Mouse (Mus musculus) gastrocnemius, adult 2 months (tissue): ENCODE results near the gene Fam186b. TPM values are rescaled to one million over a fixed set of nuclear protein-coding genes. Genes with fewer than 3 reads are reported as not detected.

ENCODE experiments used
- DNase-seq: peaks from one replicate; pipeline ENCODE4 v3.0.0; 2022
- H3K27ac ChIP-seq: fragments of 200-600 bp; 2 replicates; pipeline ENCODE4 v1.8.1; 2022; ENCODE audit warnings: mild to moderate bottlenecking
- H3K4me3 ChIP-seq: fragments of 200-600 bp; 2 replicates; pipeline ENCODE4 v1.8.1; 2022; ENCODE audit warnings: mild to moderate bottlenecking, moderate library complexity
- CTCF ChIP-seq: fragments of 200-600 bp; IDR thresholded peaks from 2 replicates; pipeline ENCODE4 v1.8.1; 2022; ENCODE audit warnings: antibody characterized with exemption, mild to moderate bottlenecking, moderate library complexity
- intact Hi-C: fragments of 180-260 bp; cut with DNase I; formaldehyde crosslinking; loops from one replicate; pipeline ENCODE4 v1.15.1; 2025
- total RNA-seq, 2 experiments: library from RNA; stranded (reverse); gene quantifications; 2 replicates each; pipeline ENCODE4 v1.2.3; 2021

Fam186b gene
- total RNA-seq, 2 experiments from 2014 or later = not detected

GRCm38 (mm10) chr15:99225081-99225810 is 70.4 kb downstream of the Fam186b start:
- Histone ChIP-seq H3K27ac (no peak overlapping the region), H3K4me3 (peak overlapping the region; percentile 69)
- TF ChIP-seq CTCF = no peak
- intact Hi-C loops = no loop called here
- DNase-seq = no peak

- peak; percentile 55 for DNase-seq
- TF ChIP-seq CTCF = no peak
- intact Hi-C loops = no loop called here
- Histone ChIP-seq H3K4me3 (peak within 1 kb of the TSS; percentile 69), H3K27ac (no peak within 1 kb of the TSS)
These were observed 71.3 kb downstream of the Fam186b start, which contains the start of gene Kcnh3 for GRCm38 (mm10) chr15:99224208-99224911. TSS of gene Kcnh3 (plus strand) at chr15:99224861.

GRCm38 (mm10) chr15:99223585-99224207 is 72.0 kb downstream of the Fam186b start:
- peak overlapping the region; percentile 69 for H3K4me3 ChIP-seq
- no peak for TF ChIP-seq CTCF
- intact Hi-C loops = no loop called here
- DNase-seq = peak; percentile 62
- no peak overlapping the region for H3K27ac ChIP-seq

DNA sequence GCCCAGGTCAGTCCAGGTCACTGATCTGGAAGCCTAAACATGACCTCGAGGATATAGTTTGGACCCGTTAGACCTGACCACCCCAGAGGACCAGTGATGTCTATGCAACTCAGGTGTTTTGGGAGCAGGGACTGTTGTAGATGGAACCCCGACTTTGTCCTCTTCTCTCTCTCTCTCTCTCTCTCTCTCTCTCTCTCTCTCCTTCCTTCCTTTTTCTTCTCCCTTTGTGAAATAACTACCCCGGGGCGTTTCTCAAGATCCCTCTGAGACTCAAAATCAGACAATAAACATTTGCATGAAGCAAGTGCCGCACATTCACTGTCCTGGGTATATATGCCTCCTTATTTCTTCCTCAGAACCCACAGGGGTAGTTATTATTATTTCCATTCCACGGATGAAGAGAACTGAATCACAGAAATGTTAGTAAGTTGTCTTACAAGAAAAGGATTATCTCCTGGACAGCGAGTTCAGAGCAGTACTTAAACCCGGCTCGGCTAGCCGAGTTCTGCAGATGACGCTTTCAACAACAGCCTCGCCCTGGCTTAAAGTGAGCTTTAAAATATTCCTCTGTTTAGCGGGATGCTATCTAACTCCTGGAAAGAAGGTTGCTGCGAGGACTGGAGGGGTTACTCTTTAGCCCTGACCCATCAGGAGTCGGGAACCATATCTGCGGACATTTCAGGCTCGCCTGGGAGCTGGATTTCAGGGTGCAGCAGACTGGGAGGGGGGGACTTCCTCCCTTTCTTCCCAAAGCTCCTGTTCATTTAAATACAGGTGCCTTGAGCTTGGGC is 72.7 kb downstream of the Fam186b start:
- TF ChIP-seq CTCF = no peak
- intact Hi-C loops = no loop called here
- Histone ChIP-seq H3K27ac (no peak overlapping the region), H3K4me3 (peak overlapping the region; percentile 69)
- no peak for DNase-seq

- no peak for TF ChIP-seq CTCF
- Histone ChIP-seq H3K4me3 (no peak overlapping the region), H3K27ac (no peak overlapping the region)
- DNase-seq = no peak
- intact Hi-C loops = no loop called here
These were observed 74.3 kb downstream of the Fam186b start for GRCm38 (mm10) chr15:99221315-99221952.

Other genes with a start within 250 kb of the Fam186b start
- gene Prph, start 240.7 kb downstream of the Fam186b start, total RNA-seq = 1 to 10 TPM in 1 of 2 experiments, under 1 TPM in 1; 0.31 to 1.2 TPM
- gene Troap, start 221.3 kb downstream of the Fam186b start, total RNA-seq = not detected
- gene C1ql4, start 208.1 kb downstream of the Fam186b start, total RNA-seq = not detected
- not detected for gene Dnajc22, start 202.7 kb downstream of the Fam186b start, total RNA-seq
- 1 to 10 TPM; 3.7 to 4.3 TPM for gene Spats2, start 170.0 kb downstream of the Fam186b start, total RNA-seq
- not detected for gene Kcnh3, start 71.0 kb downstream of the Fam186b start, total RNA-seq
- gene Mcrs1, start 43.9 kb downstream of the Fam186b start, total RNA-seq = 10 to 100 TPM; 25.6 to 33.7 TPM
- gene Prpf40b, start 801 bp downstream of the Fam186b start, total RNA-seq = 10 to 100 TPM; 24.8 to 27.0 TPM
- gene Fmnl3, start 74.6 kb upstream of the Fam186b start, total RNA-seq = 1 to 10 TPM; 5.5 to 7.2 TPM
- gene Tmbim6, start 97.0 kb upstream of the Fam186b start, total RNA-seq = 100 to 1,000 TPM; 181 to 184 TPM
- gene Nckap5l, start 161.9 kb upstream of the Fam186b start, total RNA-seq = 1 to 10 TPM; 2.3 to 2.7 TPM
- gene Bcdin3d, start 178.8 kb upstream of the Fam186b start, total RNA-seq = 1 to 10 TPM; 4.3 to 4.5 TPM
- under 1 TPM in 1 of 2 experiments, not detected in 1; 0.75 TPM for gene Faim2, start 232.3 kb upstream of the Fam186b start, total RNA-seq